11 mouse cellular contexts compared by ENCODE assay signal in genomic region chr11:62929799-62930198, GRCm38 (mm10). TPM values are rescaled to one million over a fixed set of nuclear protein-coding genes. Genes with fewer than 3 reads are reported as not detected.
DNase-seq lines count a peak whose midpoint lies in the region; ATAC-seq and TF ChIP-seq lines count a peak whose summit lies in the region.
"Had no signal": no experiment of that assay in that cellular context is flagged by ENCODE, and none has a peak within 500 bp of the region (broad histone marks: within the 10 kb centered on the region; RNA-seq: fewer than 3 reads in every experiment).

No protein-coding gene starts in this region.

- H3K4me2 ChIP-seq in heart, postnatal 0 days (ENCODE audit: low read depth, low read length): no peak overlapping the region

- H3K4me1 ChIP-seq in heart, postnatal 0 days (ENCODE audit: control insufficient read depth, insufficient read depth): 0 out of 2 replicates have a peak, but pooled peaks cover 3% of the 10 kb centered on the region

- no peak overlapping the region for H3K9ac ChIP-seq in heart, postnatal 0 days (replicated peaks; ENCODE audit: low read depth, low read length)

- ATAC-seq in heart, postnatal 0 days (ENCODE audit: insufficient read depth, low read depth): 0 out of 2 replicates have a peak, but pooled peaks have one; percentile 27
- ATAC-seq: forebrain, embryonic 16.5 days had no signal

- 64% methylated on average over 3 of the region's 3 CpGs for WGBS in heart, postnatal 0 days

- H3K36me3 ChIP-seq in heart, postnatal 0 days (replicated peaks; ENCODE audit: control insufficient read depth, insufficient read depth, low read length): no peaks in the 10 kb centered on the region
- H3K36me3 ChIP-seq: limb, embryonic 10.5 days had no signal

- H3K27ac ChIP-seq in heart, postnatal 0 days (ENCODE audit: low read depth): no peak overlapping the region
- H3K27ac ChIP-seq: limb, embryonic 10.5 days had no signal

- no peak overlapping the region for H3K4me3 ChIP-seq in heart, postnatal 0 days (ENCODE audit: low read depth, low read length)
- H3K4me3 ChIP-seq: limb, embryonic 10.5 days had no signal

- H3K9me3 ChIP-seq in heart, postnatal 0 days (replicated peaks; ENCODE audit: control insufficient read depth, low read length): no peaks in the 10 kb centered on the region
- H3K9me3 ChIP-seq: limb, embryonic 10.5 days had no signal

- no peaks in the 10 kb centered on the region for H3K27me3 ChIP-seq in heart, postnatal 0 days (ENCODE audit: control insufficient read depth, insufficient read depth, low read length)

- TF ChIP-seq CTCF in heart, postnatal 0 days (IDR thresholded peaks at IDR 0.05; ENCODE audit: low read depth): no peak

- no peak for DNase-seq in heart, postnatal 0 days (ENCODE audit: low spot score)
- no peak for DNase-seq in heart, adult 9 months (ENCODE audit: low spot score in 2 of 2)
- DNase-seq in c-Kit-negative CD71-positive TER-119-positive erythroid progenitor cells, embryonic 14.5 days (ENCODE audit: low read depth, low spot score): peak; percentile 17
- peak; percentile 70 for DNase-seq in kidney, postnatal 14 days
- peak; percentile 21 to 45 for DNase-seq in lung, postnatal 4 days
- no peak for DNase-seq in thymus, postnatal 25 days
- DNase-seq in frontal cortex, postnatal 36 days (ENCODE audit: low spot score in 2 of 2): no peak
- no peak for DNase-seq in spleen, postnatal 36 days (ENCODE audit: low spot score in 2 of 2)
- DNase-seq: cerebellum, postnatal 36 days had no signal

- no peak for TF ChIP-seq EP300 in heart, postnatal 0 days (IDR thresholded peaks at IDR 0.05; ENCODE audit: low read depth)

RNA-seq across cellular contexts. Expression of gene Cdrt4, which starts 21.2 kb away (rescaled TPM):
- not detected in 2 replicates for total RNA-seq in heart, postnatal 0 days (2014; rRNA removed; ENCODE audit: low replicate concordance)
- 0.16 TPM in 1 of 2 replicates, not detected in the other for polyA plus RNA-seq in heart, postnatal 0 days (2015; fragmentation: Nextera tagmentation; extraction: Ambion mirVana)
- polyA plus RNA-seq: forebrain, embryonic 16.5 days; limb, embryonic 10.5 days had no signal

RNA-seq across cellular contexts. Expression of gene Tvp23b, which starts 50.5 kb away (rescaled TPM):
- 26.3 and 27.4 TPM in 2 replicates for total RNA-seq in heart, postnatal 0 days (2014; rRNA removed; ENCODE audit: low replicate concordance)
- 39.0 and 47.0 TPM in 2 replicates for polyA plus RNA-seq in heart, postnatal 0 days (2015; fragmentation: Nextera tagmentation; extraction: Ambion mirVana)

Comparison
In these comparisons a context has a peak if more than half of its experiments do, and no peak if none do; other contexts are left out.
1. DNase-seq: peak in c-Kit-negative CD71-positive TER-119-positive erythroid progenitor cells, embryonic 14.5 days (single experiment), kidney, postnatal 14 days (single experiment) and lung, postnatal 4 days (2 of 2); none in heart, postnatal 0 days (single experiment), heart, adult 9 months (0 of 2), thymus, postnatal 25 days (single experiment), frontal cortex, postnatal 36 days (0 of 2) and spleen, postnatal 36 days (0 of 2).